Mouse (Mus musculus): ENCODE measurements at regions not wholly inside any gene's neighbourhood (a gene's known extent, or its start where the extent isn't known, plus 50 kb on each side); places are given as distances from the start of the nearest gene placed in this dataset.

- no peak for DNase-seq (ENCODE audit: extremely low spot score, low read depth, low spot score)
Observed at GRCm38 (mm10) chr3:66592259-66592658, 295.6 kb upstream of the Veph1 start.

GRCm38 (mm10) chr3:66590775-66591174, 294.1 kb upstream of the Veph1 start:
- no peak for DNase-seq (ENCODE audit: extremely low spot score, low read depth, low spot score)

GRCm38 (mm10) chr3:66589483-66589882, 292.8 kb upstream of the Veph1 start:
- no peak for DNase-seq (ENCODE audit: extremely low spot score, low read depth, low spot score)

GRCm38 (mm10) chr3:66584831-66585230, 288.2 kb upstream of the Veph1 start:
- no peak for DNase-seq (ENCODE audit: extremely low spot score, low read depth, low spot score)

GRCm38 (mm10) chr3:66584101-66584500, 287.5 kb upstream of the Veph1 start:
- no peak for DNase-seq (ENCODE audit: extremely low spot score, low read depth, low spot score)

- DNase-seq (ENCODE audit: extremely low spot score, low read depth, low spot score), result no peak
Observed at GRCm38 (mm10) chr3:66576659-66577058, 280.0 kb upstream of the Veph1 start.

GRCm38 (mm10) chr3:66574321-66574720, 277.7 kb upstream of the Veph1 start:
- DNase-seq (ENCODE audit: extremely low spot score, low read depth, low spot score), result no peak

GRCm38 (mm10) chr3:66572887-66573519, 276.4 kb upstream of the Veph1 start:
- DNase-seq (ENCODE audit: extremely low spot score, low read depth, low spot score), result no peak

GRCm38 (mm10) chr3:66570342-66570741, 273.7 kb upstream of the Veph1 start:
- no peak for DNase-seq (ENCODE audit: extremely low spot score, low read depth, low spot score)

GRCm38 (mm10) chr3:66564268-66565245, 267.9 kb upstream of the Veph1 start:
- no peak for DNase-seq (ENCODE audit: extremely low spot score, low read depth, low spot score)

- DNase-seq (ENCODE audit: extremely low spot score, low read depth, low spot score), result no peak
Observed at GRCm38 (mm10) chr3:66563329-66563728, 266.7 kb upstream of the Veph1 start.

- DNase-seq (ENCODE audit: extremely low spot score, low read depth, low spot score), result no peak
Observed at GRCm38 (mm10) chr3:66555538-66555937, 258.9 kb upstream of the Veph1 start.

GRCm38 (mm10) chr3:66550920-66551319, 254.3 kb upstream of the Veph1 start:
- DNase-seq (ENCODE audit: extremely low spot score, low read depth, low spot score), result no peak

GRCm38 (mm10) chr3:66546576-66546975, 249.9 kb upstream of the Veph1 start:
- no peak for DNase-seq (ENCODE audit: extremely low spot score, low read depth, low spot score)

- no peak for DNase-seq (ENCODE audit: extremely low spot score, low read depth, low spot score)
Observed at GRCm38 (mm10) chr3:66544139-66544933, 247.7 kb upstream of the Veph1 start.

- no peak for DNase-seq (ENCODE audit: extremely low spot score, low read depth, low spot score)
Observed at GRCm38 (mm10) chr3:66542865-66543264, 246.2 kb upstream of the Veph1 start.

GRCm38 (mm10) chr3:66537913-66538312, 241.3 kb upstream of the Veph1 start:
- DNase-seq (ENCODE audit: extremely low spot score, low read depth, low spot score), result no peak

- no peak for DNase-seq (ENCODE audit: extremely low spot score, low read depth, low spot score)
Observed at GRCm38 (mm10) chr3:66537106-66537893, 240.7 kb upstream of the Veph1 start.

- DNase-seq (ENCODE audit: extremely low spot score, low read depth, low spot score), result no peak
Observed at GRCm38 (mm10) chr3:66536673-66537072, 240.0 kb upstream of the Veph1 start.

- DNase-seq (ENCODE audit: extremely low spot score, low read depth, low spot score), result no peak
Observed at GRCm38 (mm10) chr3:66535786-66536529, 239.3 kb upstream of the Veph1 start.
